Mouse (Mus musculus): ENCODE measurements at regions not wholly inside any gene's neighbourhood (a gene's known extent, or its start where the extent isn't known, plus 50 kb on each side); places are given as distances from the start of the nearest gene placed in this dataset.

- DNase-seq: no peak
These were observed 56.2 kb upstream of the Kitl start for GRCm38 (mm10) chr10:99959279-99959678.

- no peak for DNase-seq
These were observed 62.9 kb upstream of the Kitl start for GRCm38 (mm10) chr10:99952486-99952885.

GRCm38 (mm10) chr10:99951718-99952117 is 63.7 kb upstream of the Kitl start:
- no peak for DNase-seq

- no peak for DNase-seq
These were observed 64.1 kb upstream of the Kitl start for GRCm38 (mm10) chr10:99951316-99951715.

- no peak for DNase-seq
These were observed 66.7 kb upstream of the Kitl start for GRCm38 (mm10) chr10:99948740-99949139.

- no peak for DNase-seq
These were observed 70.0 kb upstream of the Kitl start for GRCm38 (mm10) chr10:99945418-99945817.

- no peak for DNase-seq
These were observed 73.8 kb upstream of the Kitl start for GRCm38 (mm10) chr10:99941665-99942064.

- DNase-seq: no peak
These were observed 76.5 kb upstream of the Kitl start for GRCm38 (mm10) chr10:99938901-99939300.

GRCm38 (mm10) chr10:99937921-99938618 is 77.4 kb upstream of the Kitl start:
- no peak for DNase-seq

- no peak for DNase-seq
These were observed 86.2 kb upstream of the Kitl start for GRCm38 (mm10) chr10:99929191-99929590.

- no peak for DNase-seq
These were observed 87.5 kb upstream of the Kitl start for GRCm38 (mm10) chr10:99927913-99928312.

GRCm38 (mm10) chr10:99926327-99926954 is 89.0 kb upstream of the Kitl start:
- no peak for DNase-seq

GRCm38 (mm10) chr10:99924541-99924940 is 90.9 kb upstream of the Kitl start:
- DNase-seq: no peak

- DNase-seq: no peak
These were observed 95.5 kb upstream of the Kitl start for GRCm38 (mm10) chr10:99919925-99920324.

- DNase-seq: no peak
These were observed 96.7 kb upstream of the Kitl start for GRCm38 (mm10) chr10:99918567-99919320.

GRCm38 (mm10) chr10:99913846-99914187 is 101.6 kb upstream of the Kitl start:
- DNase-seq: no peak

- DNase-seq: no peak
These were observed 102.2 kb upstream of the Kitl start for GRCm38 (mm10) chr10:99913001-99913845.

- DNase-seq: no peak
These were observed 105.3 kb upstream of the Kitl start for GRCm38 (mm10) chr10:99910011-99910723.

GRCm38 (mm10) chr10:99908044-99908443 is 107.4 kb upstream of the Kitl start:
- DNase-seq: no peak

- no peak for DNase-seq
These were observed 108.5 kb upstream of the Kitl start for GRCm38 (mm10) chr10:99906778-99907435.
